Mouse (Mus musculus) kidney, embryonic 15.5 days (tissue): ENCODE data around the gene Sp8. TPM values are rescaled to one million over a fixed set of nuclear protein-coding genes. Genes with fewer than 3 reads are reported as not detected.
A peak's percentile ranks its signal among the peaks of the same experiment; 100 is the strongest.

Source experiments
- ATAC-seq: fragments of 200-750 bp; cut with Nextera tagmentation; replicated peaks from 2 replicates; pipeline ENCODE4 v1.8.0; 2017; ENCODE audit warnings: moderate TSS enrichment; ENCODE audit not compliant: low FRiP score
- H3K27ac ChIP-seq: fragments of 300-500 bp; sonication (generic); 2 replicates; pipeline ENCODE4 v1.5.1; 2015; ENCODE audit warnings: mild to moderate bottlenecking, inconsistent platforms
- H3K27me3 ChIP-seq: fragments of 300-500 bp; sonication (generic); 2 replicates; pipeline ENCODE4 v1.6.1; 2015; ENCODE audit warnings: inconsistent platforms
- H3K36me3 ChIP-seq: fragments of 300-500 bp; sonication (generic); 2 replicates; pipeline ENCODE4 v1.6.1; 2015; ENCODE audit warnings: inconsistent platforms
- H3K4me1 ChIP-seq: fragments of 300-500 bp; sonication (generic); 2 replicates; pipeline ENCODE4 v1.6.1; 2015; ENCODE audit warnings: inconsistent platforms
- H3K4me2 ChIP-seq: fragments of 300-500 bp; sonication (generic); 2 replicates; pipeline ENCODE4 v1.6.1; 2015; ENCODE audit warnings: moderate library complexity, mild to moderate bottlenecking, inconsistent platforms
- H3K4me3 ChIP-seq: fragments of 300-500 bp; sonication (generic); replicated peaks from 2 replicates; pipeline ENCODE4 v1.5.1; 2015; ENCODE audit warnings: mild to moderate bottlenecking, inconsistent platforms
- H3K9ac ChIP-seq: fragments of 300-500 bp; sonication (generic); 2 replicates; pipeline ENCODE4 v1.6.1; 2015; ENCODE audit warnings: mild to moderate bottlenecking, inconsistent platforms
- H3K9me3 ChIP-seq: fragments of 300-500 bp; sonication (generic); replicated peaks from 2 replicates; pipeline ENCODE4 v1.6.1; 2016; ENCODE audit warnings: inconsistent platforms
- WGBS: fragments of 180-500 bp; shearing (Covaris S2); methylation state at CpG from one replicate; pipeline ENCODE4 v1.1.7; 2015; ENCODE audit warnings: mixed read lengths; 5-methylcytosine and 5-hydroxymethylcytosine counted together
- polyA plus RNA-seq: library from polyadenylated mRNA; unstranded; fragments of >200 nt; fragmentation: Nextera tagmentation; extraction: Ambion mirVana; gene quantifications from 2 replicates; pipeline ENCODE4 v1.2.1, GENCODE M21; 2015

Gene Sp8
- not detected in 2 replicates for polyA plus RNA-seq

DNA sequence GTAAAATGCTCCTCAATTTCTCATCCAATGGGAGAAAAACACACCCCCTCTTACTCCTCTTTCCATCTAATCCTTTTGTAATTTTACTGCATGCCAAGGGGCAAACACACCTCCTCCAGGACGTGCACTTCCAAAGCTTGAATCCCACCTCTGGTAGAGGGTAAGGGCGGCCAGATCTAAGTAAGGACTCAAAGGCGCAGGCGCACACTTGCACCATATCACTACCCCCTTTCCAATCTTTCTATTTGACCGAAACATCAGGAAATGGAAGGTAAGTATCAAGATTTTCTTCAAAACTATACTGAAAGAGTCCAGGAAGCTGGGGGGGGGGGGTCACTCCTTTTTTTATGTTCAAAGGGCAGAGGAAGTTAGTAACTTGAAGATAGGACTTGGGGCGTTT, at the start of gene Sp8:
TSS of gene Sp8 (plus strand) at position 109 of the 400 bp plus-strand sequence.
- peaks cover 96% of the 10 kb centered on the region for H3K27me3 ChIP-seq
- H3K4me1 ChIP-seq: peaks cover 37% of the 10 kb centered on the region
- no peak within 1 kb of the TSS for H3K9ac ChIP-seq
- peak within 1 kb of the TSS; percentile 49 for H3K4me3 ChIP-seq
- H3K9me3 ChIP-seq: no peaks in the 10 kb centered on the region
- H3K27ac ChIP-seq: no peak within 1 kb of the TSS
- WGBS: 1% methylated on average over 6 of the region's 6 CpGs
- peak within 1 kb of the TSS; percentile 80 for H3K4me2 ChIP-seq
- no peaks in the 10 kb centered on the region for H3K36me3 ChIP-seq
- no peak for ATAC-seq

DNA sequence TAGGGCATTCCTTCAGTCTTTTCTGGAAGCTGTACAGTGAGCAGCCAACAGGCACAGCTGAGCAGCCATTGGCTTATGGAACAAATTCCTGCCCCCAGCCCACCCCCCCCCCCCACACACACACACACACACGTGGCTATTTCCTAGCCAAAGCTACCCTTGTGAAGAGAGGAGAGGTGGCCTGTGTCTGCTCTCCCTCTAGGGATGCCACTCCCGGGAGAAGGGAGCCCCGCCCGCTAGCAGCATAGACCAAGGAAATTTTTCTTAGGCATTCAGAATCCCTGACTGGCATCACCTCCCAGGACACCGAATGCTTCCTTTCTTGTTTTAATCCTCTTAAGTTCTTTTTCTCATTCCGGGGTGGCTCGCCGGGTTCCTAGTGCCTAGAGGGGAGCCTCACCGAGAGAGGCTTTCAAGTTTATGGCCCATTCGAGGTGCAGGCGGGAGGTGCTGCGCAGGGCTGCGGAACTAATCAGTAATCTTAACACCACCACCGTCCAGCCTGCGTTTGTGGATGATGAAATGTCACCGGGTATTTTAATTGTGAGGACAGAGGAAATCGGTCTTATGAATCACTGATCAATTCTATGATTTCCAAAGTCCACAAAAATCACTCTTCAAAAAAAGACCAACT, 34.7 kb upstream of the Sp8 start:
- Histone ChIP-seq H3K27ac (no peak overlapping the region), H3K9me3 (no peaks in the 10 kb centered on the region), H3K9ac (no peak overlapping the region), H3K4me2 (peak overlapping the region; percentile 33), H3K4me3 (no peak overlapping the region), H3K36me3 (no peaks in the 10 kb centered on the region), H3K27me3 (peaks cover 12% of the 10 kb centered on the region), H3K4me1 (peaks cover 7% of the 10 kb centered on the region; the same call in 1 of the 2 replicates)
- under 1% methylated on average over 17 of the region's 17 CpGs for WGBS
- ATAC-seq: peak; percentile 58; the same call in 1 of the 2 replicates

DNA sequence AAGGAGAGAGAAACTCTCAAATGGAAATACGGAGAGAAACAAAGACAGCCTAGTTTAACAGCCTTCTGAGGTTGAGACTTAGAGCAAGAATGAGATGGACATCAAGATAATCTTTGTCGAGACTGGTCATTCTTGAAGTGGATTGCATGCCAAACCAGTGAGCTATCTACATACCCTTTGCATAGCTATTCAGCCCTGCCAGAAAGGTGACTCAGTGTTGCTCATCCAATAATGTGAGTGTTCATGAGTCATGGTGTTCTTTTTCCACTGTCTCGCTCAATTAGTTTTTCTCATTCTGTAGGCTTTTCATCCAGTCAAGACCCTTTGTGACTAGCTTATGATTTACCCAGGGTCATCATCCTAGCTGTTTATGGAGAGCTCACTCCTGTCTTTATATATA, 31.6 kb upstream of the Sp8 start:
- H3K27ac ChIP-seq: no peak overlapping the region
- ATAC-seq: no peak
- no peaks in the 10 kb centered on the region for H3K36me3 ChIP-seq
- H3K4me2 ChIP-seq: no peak overlapping the region
- peaks cover 12% of the 10 kb centered on the region for H3K27me3 ChIP-seq
- WGBS: 78% methylated on average over 3 of the region's 3 CpGs
- peaks cover 7% of the 10 kb centered on the region; the same call in 1 of the 2 replicates for H3K4me1 ChIP-seq
- H3K9ac ChIP-seq: no peak overlapping the region
- no peak overlapping the region for H3K4me3 ChIP-seq
- no peaks in the 10 kb centered on the region for H3K9me3 ChIP-seq

DNA sequence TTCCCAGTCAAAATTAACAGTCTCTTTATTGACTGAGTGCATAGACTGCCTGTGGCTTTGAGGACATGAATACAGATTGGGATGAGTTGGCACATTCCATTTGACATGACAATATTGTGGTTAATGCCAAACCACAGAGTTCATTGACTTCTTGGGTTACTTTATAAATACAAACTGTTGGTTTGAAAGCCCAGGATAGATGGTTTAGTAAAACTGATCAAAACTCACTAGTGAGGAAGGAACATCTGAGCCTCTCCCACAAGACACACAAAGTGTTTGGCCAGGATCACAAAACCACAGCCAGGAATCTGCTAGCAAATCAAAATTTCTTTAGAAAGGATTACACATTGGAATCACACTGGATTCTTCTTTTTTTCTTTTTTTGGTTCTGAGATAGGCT, 30.0 kb upstream of the Sp8 start:
- Histone ChIP-seq H3K36me3 (no peaks in the 10 kb centered on the region), H3K4me1 (peaks cover 5% of the 10 kb centered on the region; the same call in 1 of the 2 replicates), H3K9ac (no peak overlapping the region), H3K27ac (no peak overlapping the region), H3K4me3 (no peak overlapping the region), H3K4me2 (no peak overlapping the region), H3K27me3 (peaks cover 12% of the 10 kb centered on the region), H3K9me3 (no peaks in the 10 kb centered on the region)
- no peak for ATAC-seq

DNA sequence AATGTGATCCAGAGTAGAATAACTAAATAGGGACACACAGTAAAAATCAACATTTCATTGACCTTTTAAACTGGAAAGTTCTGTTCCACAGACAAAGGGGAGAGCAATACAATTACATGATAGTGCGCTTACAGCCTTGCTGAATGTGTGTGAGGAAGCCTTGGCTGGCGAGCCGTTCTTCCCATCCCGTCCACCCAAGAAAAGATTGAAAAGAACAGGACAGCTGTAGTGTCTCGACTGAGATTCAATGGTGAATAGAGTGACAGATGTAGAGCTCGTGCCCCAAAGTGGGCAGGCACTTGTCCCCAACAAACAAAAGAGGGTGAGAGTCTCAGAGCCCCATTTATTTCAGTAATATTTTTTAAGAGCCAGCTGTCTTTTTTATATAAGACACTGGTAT, 16.2 kb upstream of the Sp8 start:
- ATAC-seq: no peak
- H3K36me3 ChIP-seq: no peaks in the 10 kb centered on the region

DNA sequence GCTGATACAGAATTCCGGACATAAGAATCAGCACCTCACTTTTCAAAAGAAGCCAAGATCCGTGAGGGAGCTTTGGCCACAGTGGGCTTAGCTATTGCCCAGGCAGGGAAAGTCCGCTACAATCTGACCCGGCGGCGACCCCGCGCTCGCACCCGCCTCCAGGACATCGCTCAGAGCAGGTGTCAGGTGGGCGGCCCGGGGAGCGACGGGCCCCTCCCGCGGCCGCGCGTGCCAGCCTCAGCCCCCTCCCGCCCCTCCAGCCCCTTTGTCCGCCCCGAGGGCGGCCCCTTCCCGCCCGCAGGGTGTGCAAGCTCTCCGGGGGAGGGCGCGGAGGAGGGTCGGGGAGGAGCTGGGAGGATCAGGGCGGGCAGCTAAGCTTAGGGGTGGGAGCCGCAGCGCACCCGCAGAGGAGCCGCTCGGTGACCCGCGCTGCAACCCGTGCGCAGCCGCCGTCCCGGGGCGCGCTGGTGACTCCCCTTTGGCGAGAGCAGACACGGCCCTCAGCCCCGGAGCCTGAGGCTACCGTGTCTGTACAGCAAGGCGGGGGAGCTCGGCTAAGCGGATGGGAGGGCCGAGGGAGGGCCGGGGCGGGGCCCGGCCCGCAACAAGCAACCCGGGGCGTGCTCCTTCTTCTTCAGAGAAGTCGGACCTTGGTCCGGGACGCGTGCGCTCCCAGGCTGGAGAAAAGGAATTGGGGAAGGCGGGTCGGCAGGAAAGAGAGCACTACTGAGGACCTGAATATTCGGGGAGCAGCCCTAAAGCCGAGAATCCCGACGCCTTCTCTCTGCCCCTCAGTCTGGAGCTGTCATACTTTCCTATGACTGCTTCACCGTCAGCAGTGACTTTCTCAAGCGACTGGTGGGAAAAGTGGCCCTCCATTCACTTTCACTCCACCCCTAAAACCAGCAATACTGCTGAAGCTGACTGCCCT, 9.5 kb upstream of the Sp8 start:
- Histone ChIP-seq H3K9me3 (no peaks in the 10 kb centered on the region), H3K36me3 (no peaks in the 10 kb centered on the region), H3K4me3 (peak overlapping the region; percentile 59), H3K27me3 (peaks cover 67% of the 10 kb centered on the region), H3K9ac (0 out of 2 replicates have a peak overlapping the region, but pooled peaks have one; percentile 25), H3K4me1 (peaks cover 13% of the 10 kb centered on the region), H3K27ac (no peak overlapping the region), H3K4me2 (peak overlapping the region; percentile 97)
- ATAC-seq: peak; percentile 93
- under 1% methylated on average over 66 of the region's 72 CpGs for WGBS

More for the DNA sequence above, 16.2 kb upstream of the Sp8 start:
- Histone ChIP-seq H3K27ac (no peak overlapping the region), H3K27me3 (peaks cover 2% of the 10 kb centered on the region), H3K9me3 (no peaks in the 10 kb centered on the region), H3K4me1 (no peaks in the 10 kb centered on the region), H3K4me3 (no peak overlapping the region), H3K4me2 (no peak overlapping the region), H3K9ac (no peak overlapping the region)
- 86% methylated on average over 6 of the region's 6 CpGs for WGBS

DNA sequence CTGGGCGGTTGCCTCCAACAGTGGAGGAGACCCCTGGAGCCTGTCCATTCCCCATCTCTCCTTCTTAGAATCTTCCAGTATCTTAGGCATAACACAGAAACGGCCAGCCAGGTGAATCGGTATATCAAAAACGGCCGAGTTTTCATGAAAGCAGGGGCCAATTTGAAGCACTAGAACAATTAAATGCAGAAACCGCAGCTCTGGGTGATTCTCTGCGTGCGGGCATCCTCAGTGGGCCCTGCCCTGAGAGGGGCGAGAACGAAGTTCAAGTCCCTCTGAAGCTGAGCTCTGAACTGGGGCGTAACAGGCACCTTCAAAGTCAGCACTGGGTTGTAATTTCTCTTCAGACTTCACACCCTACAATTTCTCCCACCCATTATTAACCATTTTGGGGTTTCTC, 8.8 kb upstream of the Sp8 start:
- no peak overlapping the region for H3K27ac ChIP-seq
- no peaks in the 10 kb centered on the region for H3K36me3 ChIP-seq
- peaks cover 13% of the 10 kb centered on the region for H3K4me1 ChIP-seq
- H3K4me2 ChIP-seq: peak overlapping the region; percentile 97
- no peak; the same call in 1 of the 2 replicates for ATAC-seq
- peaks cover 73% of the 10 kb centered on the region for H3K27me3 ChIP-seq
- no peaks in the 10 kb centered on the region for H3K9me3 ChIP-seq
- H3K9ac ChIP-seq: no peak overlapping the region
- 2% methylated on average over 11 of the region's 11 CpGs for WGBS
- peak overlapping the region; percentile 59 for H3K4me3 ChIP-seq

DNA sequence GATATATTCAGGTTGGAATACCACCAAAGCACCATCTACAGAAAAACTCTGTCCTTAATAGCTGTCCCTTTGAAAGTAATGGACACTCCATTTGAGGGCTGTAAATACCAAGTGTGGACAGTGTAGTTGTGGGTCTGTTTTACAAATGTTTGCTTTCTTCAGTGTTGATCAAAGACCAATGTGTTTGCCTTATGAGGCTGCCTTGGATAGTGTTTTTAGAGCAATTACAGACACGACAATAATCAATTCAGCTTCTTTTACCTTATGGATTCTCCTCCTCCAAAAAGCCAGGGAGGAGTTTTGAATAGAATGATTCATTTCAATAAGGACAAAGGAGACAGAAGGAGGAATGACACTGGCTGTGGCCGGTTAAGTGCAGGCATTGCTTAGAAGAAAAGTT, 7.9 kb upstream of the Sp8 start:
- Histone ChIP-seq H3K9me3 (no peaks in the 10 kb centered on the region), H3K9ac (no peak overlapping the region), H3K36me3 (no peaks in the 10 kb centered on the region), H3K27ac (no peak overlapping the region), H3K27me3 (peaks cover 82% of the 10 kb centered on the region), H3K4me1 (peaks cover 20% of the 10 kb centered on the region), H3K4me2 (no peak overlapping the region), H3K4me3 (no peak overlapping the region)
- no peak for ATAC-seq
- WGBS: 3% methylated on average over 2 of the region's 2 CpGs

DNA sequence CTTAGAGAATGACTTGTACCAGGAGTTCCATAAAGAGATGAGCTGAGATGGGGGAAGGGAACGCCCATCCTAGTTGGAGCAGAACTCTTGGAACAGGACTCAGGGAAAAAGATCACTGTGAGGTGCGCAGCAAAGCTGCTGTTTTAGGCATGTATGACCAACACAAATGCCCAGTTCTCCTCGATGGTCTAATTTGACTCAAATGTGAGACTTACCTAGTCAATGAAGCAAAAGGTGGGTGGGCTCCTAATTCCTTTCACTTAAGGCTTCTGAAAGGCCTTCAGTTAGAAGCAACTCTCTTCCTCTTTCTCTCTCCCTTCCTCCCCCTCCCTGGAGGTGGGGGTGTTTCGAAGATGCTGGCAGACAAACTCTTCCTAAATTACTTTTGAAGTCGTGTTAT, 6.7 kb upstream of the Sp8 start:
- Histone ChIP-seq H3K27me3 (peaks cover 93% of the 10 kb centered on the region), H3K4me2 (no peak overlapping the region), H3K36me3 (no peaks in the 10 kb centered on the region), H3K27ac (no peak overlapping the region), H3K4me1 (peaks cover 20% of the 10 kb centered on the region), H3K9me3 (no peaks in the 10 kb centered on the region), H3K9ac (no peak overlapping the region), H3K4me3 (no peak overlapping the region)
- WGBS: 10% methylated on average over 5 of the region's 5 CpGs
- ATAC-seq: no peak

DNA sequence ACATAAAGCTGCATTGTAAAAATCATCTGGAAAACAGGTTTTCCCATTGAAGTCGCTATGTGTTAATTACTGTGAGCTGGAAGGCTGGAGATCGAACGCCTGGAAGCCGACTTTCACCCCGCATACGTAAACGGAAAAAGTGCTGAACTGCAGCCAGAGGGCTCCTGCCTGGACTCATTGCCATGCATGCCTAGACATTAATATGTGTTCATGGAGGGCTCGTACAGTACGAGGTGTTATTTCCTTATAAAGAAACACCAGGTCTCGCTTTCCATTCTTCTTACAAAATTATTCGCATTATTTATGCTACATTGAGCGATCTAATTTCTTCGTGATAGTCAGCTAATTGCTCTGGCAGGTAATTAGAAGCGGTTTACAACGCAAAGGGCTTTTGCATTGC, 5.8 kb upstream of the Sp8 start:
- Histone ChIP-seq H3K4me3 (no peak overlapping the region), H3K4me1 (peaks cover 20% of the 10 kb centered on the region), H3K27ac (no peak overlapping the region), H3K9me3 (no peaks in the 10 kb centered on the region), H3K4me2 (no peak overlapping the region), H3K27me3 (peaks cover 96% of the 10 kb centered on the region), H3K36me3 (no peaks in the 10 kb centered on the region), H3K9ac (no peak overlapping the region)
- under 1% methylated on average over 15 of the region's 15 CpGs for WGBS
- no peak for ATAC-seq

DNA sequence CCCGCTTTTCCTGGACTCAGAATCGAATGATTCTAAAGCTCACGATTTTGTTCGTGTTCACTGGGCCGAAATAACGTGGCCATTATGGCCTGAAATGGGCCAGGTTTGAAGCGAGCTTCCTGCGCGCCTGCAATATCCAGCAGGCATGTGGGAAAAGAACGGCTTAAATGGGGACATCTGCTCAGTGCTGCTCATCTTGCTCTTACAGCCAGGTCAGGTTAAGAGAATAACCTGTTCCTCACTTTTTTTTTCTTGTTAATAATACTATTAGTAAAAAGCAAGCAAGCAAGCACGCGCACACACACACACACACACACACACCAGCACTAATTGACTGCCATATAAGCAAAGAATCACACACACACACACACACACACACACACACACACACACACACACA, 5.3 kb upstream of the Sp8 start:
- 2% methylated on average over 12 of the region's 12 CpGs for WGBS
- H3K4me1 ChIP-seq: peaks cover 20% of the 10 kb centered on the region

DNA sequence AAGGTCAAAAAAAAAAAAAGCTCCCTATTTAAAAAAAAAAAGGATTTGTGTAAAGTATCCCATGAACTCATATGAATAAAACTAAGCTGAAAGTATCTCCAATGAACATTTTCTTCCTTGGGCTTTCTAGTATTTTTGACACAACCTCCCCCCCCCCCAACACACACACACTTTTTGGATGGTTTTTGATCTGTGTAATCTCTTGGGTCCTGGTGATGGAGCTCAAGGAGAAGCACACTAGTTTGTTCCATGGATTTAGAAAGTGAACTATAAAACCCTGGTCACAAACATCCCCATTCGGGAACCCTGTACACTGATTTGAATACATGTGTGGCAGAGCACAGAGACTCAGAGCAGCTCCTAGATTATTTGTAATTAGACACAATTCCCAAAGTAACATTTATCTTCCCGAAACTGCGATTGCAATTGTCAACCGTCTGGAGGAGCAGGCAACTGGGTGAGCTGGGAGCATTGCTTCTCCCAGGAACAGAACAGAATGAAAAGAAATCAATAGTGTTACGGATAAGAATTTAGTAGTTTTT, 4.7 kb upstream of the Sp8 start:
- ATAC-seq: no peak
- 8% methylated on average over 5 of the region's 5 CpGs for WGBS

More for the DNA sequence above, 5.3 kb upstream of the Sp8 start:
- Histone ChIP-seq H3K4me3 (no peak overlapping the region), H3K4me2 (no peak overlapping the region), H3K9ac (no peak overlapping the region), H3K27ac (no peak overlapping the region), H3K36me3 (no peaks in the 10 kb centered on the region), H3K27me3 (peaks cover 99% of the 10 kb centered on the region), H3K9me3 (no peaks in the 10 kb centered on the region)
- ATAC-seq: no peak

More for the DNA sequence above, 4.7 kb upstream of the Sp8 start:
- Histone ChIP-seq H3K9ac (no peak overlapping the region), H3K27ac (no peak overlapping the region), H3K36me3 (no peaks in the 10 kb centered on the region), H3K4me2 (no peak overlapping the region), H3K4me3 (no peak overlapping the region), H3K4me1 (peaks cover 19% of the 10 kb centered on the region), H3K9me3 (no peaks in the 10 kb centered on the region), H3K27me3 (peaks cover 99% of the 10 kb centered on the region)
